Comparison of ENCODE assay signal across 16 mouse cellular contexts in genomic region chr4:64451946-64452345, GRCm38 (mm10).
A peak's percentile ranks its signal among the peaks of the same experiment; 100 is the strongest.
DNase-seq lines count a peak whose midpoint lies in the region; ATAC-seq and TF ChIP-seq lines count a peak whose summit lies in the region.
"Had no signal": no experiment of that assay in that cellular context is flagged by ENCODE, and none has a peak within 500 bp of the region (broad histone marks: within the 10 kb centered on the region; RNA-seq: fewer than 3 reads in every experiment).

No protein-coding gene starts in this region.

- H3K36me3 ChIP-seq in forebrain, embryonic 14.5 days (ENCODE audit: control insufficient read depth, insufficient read depth, low read length) = no peaks in the 10 kb centered on the region
- H3K36me3 ChIP-seq in limb, embryonic 14.5 days (ENCODE audit: control insufficient read depth, insufficient read depth, low read length) = no peaks in the 10 kb centered on the region
- no peaks in the 10 kb centered on the region for H3K36me3 ChIP-seq in neural tube, embryonic 13.5 days
- H3K36me3 ChIP-seq: embryonic facial prominence, embryonic 12.5 days; liver, embryonic 15.5 days had no signal

- 21% methylated on average over 1 of the region's 1 CpGs for WGBS in forebrain, embryonic 14.5 days
- 70% methylated on average over 1 of the region's 1 CpGs for WGBS in limb, embryonic 14.5 days
- 16% methylated on average over 1 of the region's 1 CpGs for WGBS in neural tube, embryonic 13.5 days
- WGBS in cerebellum, adult 2 months = 10% methylated on average over 1 of the region's 1 CpGs

- H3K27ac ChIP-seq in forebrain, embryonic 14.5 days (ENCODE audit: low read depth, low read length) = no peak overlapping the region
- no peak overlapping the region for H3K27ac ChIP-seq in limb, embryonic 14.5 days (replicated peaks; ENCODE audit: low read depth, low read length)
- H3K27ac ChIP-seq in neural tube, embryonic 13.5 days (replicated peaks) = no peak overlapping the region
- no peak overlapping the region for H3K27ac ChIP-seq in cerebellum, adult 2 months (ENCODE audit: insufficient read depth, low read length)
- H3K27ac ChIP-seq: embryonic facial prominence, embryonic 12.5 days; liver, embryonic 15.5 days had no signal

- no peaks in the 10 kb centered on the region for H3K27me3 ChIP-seq in forebrain, embryonic 14.5 days (replicated peaks; ENCODE audit: control insufficient read depth, insufficient read depth, low read length)
- H3K27me3 ChIP-seq in limb, embryonic 14.5 days (ENCODE audit: control insufficient read depth, insufficient read depth, low read length) = no peaks in the 10 kb centered on the region
- no peaks in the 10 kb centered on the region for H3K27me3 ChIP-seq in neural tube, embryonic 13.5 days
- H3K27me3 ChIP-seq in cerebellum, adult 2 months (ENCODE audit: control insufficient read depth, insufficient read depth, low read length) = no peaks in the 10 kb centered on the region
- H3K27me3 ChIP-seq: CH12.LX; embryonic facial prominence, embryonic 12.5 days; liver, embryonic 15.5 days had no signal

- H3K9me3 ChIP-seq in forebrain, embryonic 14.5 days (replicated peaks; ENCODE audit: control insufficient read depth, low read length) = no peaks in the 10 kb centered on the region
- no peaks in the 10 kb centered on the region for H3K9me3 ChIP-seq in limb, embryonic 14.5 days (ENCODE audit: control insufficient read depth, low read length)
- no peaks in the 10 kb centered on the region for H3K9me3 ChIP-seq in neural tube, embryonic 13.5 days
- H3K9me3 ChIP-seq: embryonic facial prominence, embryonic 12.5 days; liver, embryonic 15.5 days had no signal

- peak; percentile 82 for ATAC-seq in forebrain, embryonic 14.5 days
- peak; percentile 60; the same call in 1 of the 2 replicates for ATAC-seq in limb, embryonic 14.5 days (ENCODE audit: low FRiP score, low read depth)
- ATAC-seq in neural tube, embryonic 13.5 days (ENCODE audit: low read depth) = peak; percentile 91

- peak; percentile 8 for DNase-seq in embryo, embryonic 11 days
- DNase-seq in embryo, embryonic 10.5 days (ENCODE audit: low spot score) = no peak
- peak; percentile 62 for DNase-seq in forebrain, embryonic 14.5 days (ENCODE audit: low spot score)
- DNase-seq in limb, embryonic 14.5 days (ENCODE audit: low spot score) = peak; percentile 23
- DNase-seq in right cerebral cortex, adult 2 months (ENCODE audit: low spot score in 2 of 2) = no peak
- DNase-seq in testis, postnatal 10 days (ENCODE audit: low spot score) = no peak
- DNase-seq in cerebellum, adult 2 months = no peak
- DNase-seq: cerebellum, postnatal 10 days; gastrocnemius, postnatal 36 days; left cerebral cortex, postnatal 4 days; lung, postnatal 4 days; right cerebral cortex, postnatal 4 days had no signal

- no peak for TF ChIP-seq CTCF in cerebellum, adult 2 months (IDR thresholded peaks at IDR 0.05; ENCODE audit: borderline replicate concordance, insufficient read depth, low read depth, low read length)

- no peak for TF ChIP-seq POLR2A in limb, embryonic 14.5 days (IDR thresholded peaks at IDR 0.05; ENCODE audit: borderline replicate concordance, extremely low read depth, insufficient read depth, insufficient read length)
- no peak for TF ChIP-seq POLR2A in cerebellum, adult 2 months (IDR thresholded peaks at IDR 0.05; ENCODE audit: borderline replicate concordance, insufficient read depth, low read length)

- H3K4me2 ChIP-seq in forebrain, embryonic 14.5 days (ENCODE audit: low read length) = no peak overlapping the region
- no peak overlapping the region for H3K4me2 ChIP-seq in limb, embryonic 14.5 days (replicated peaks; ENCODE audit: low read depth, low read length, severe bottlenecking)
- no peak overlapping the region for H3K4me2 ChIP-seq in neural tube, embryonic 13.5 days
- H3K4me2 ChIP-seq: embryonic facial prominence, embryonic 12.5 days; liver, embryonic 15.5 days had no signal

- peaks cover 3% of the 10 kb centered on the region; the same call in 1 of the 2 replicates for H3K4me1 ChIP-seq in forebrain, embryonic 14.5 days (ENCODE audit: control insufficient read depth, insufficient read depth, low read length)
- H3K4me1 ChIP-seq in limb, embryonic 14.5 days (ENCODE audit: control insufficient read depth, insufficient read depth, low read length) = 0 out of 2 replicates have a peak, but pooled peaks cover 3% of the 10 kb centered on the region
- peaks cover 8% of the 10 kb centered on the region; the same call in 1 of the 2 replicates for H3K4me1 ChIP-seq in neural tube, embryonic 13.5 days (replicated peaks)
- H3K4me1 ChIP-seq in cerebellum, adult 2 months (ENCODE audit: control insufficient read depth, insufficient read depth, low read length) = no peaks in the 10 kb centered on the region
- H3K4me1 ChIP-seq: embryonic facial prominence, embryonic 12.5 days; liver, embryonic 15.5 days had no signal

- no peak overlapping the region for H3K4me3 ChIP-seq in forebrain, embryonic 14.5 days (ENCODE audit: low read depth, low read length)
- no peak overlapping the region for H3K4me3 ChIP-seq in limb, embryonic 14.5 days (replicated peaks; ENCODE audit: low read length)
- H3K4me3 ChIP-seq in neural tube, embryonic 13.5 days = no peak overlapping the region
- H3K4me3 ChIP-seq in cerebellum, adult 2 months (replicated peaks; ENCODE audit: insufficient read depth, low read depth, low read length) = no peak overlapping the region
- H3K4me3 ChIP-seq: embryonic facial prominence, embryonic 12.5 days; liver, embryonic 15.5 days had no signal

- no peak overlapping the region for H3K9ac ChIP-seq in forebrain, embryonic 14.5 days (ENCODE audit: low read length)
- no peak overlapping the region for H3K9ac ChIP-seq in limb, embryonic 14.5 days (ENCODE audit: low read depth, low read length, severe bottlenecking)
- no peak overlapping the region for H3K9ac ChIP-seq in neural tube, embryonic 13.5 days
- H3K9ac ChIP-seq: embryonic facial prominence, embryonic 12.5 days; liver, embryonic 15.5 days had no signal

Comparison
In these comparisons a context has a peak if more than half of its experiments do, and no peak if none do; other contexts are left out.
1. DNase-seq: peak in embryo, embryonic 11 days (single experiment), forebrain, embryonic 14.5 days (single experiment) and limb, embryonic 14.5 days (single experiment); none in embryo, embryonic 10.5 days (single experiment), right cerebral cortex, adult 2 months (0 of 2), testis, postnatal 10 days (single experiment) and cerebellum, adult 2 months (0 of 2).
2. Peak in every context shown above with its lines, with median percentiles within 50 percentile points of each other: ATAC-seq.